Comparison of ENCODE assay signal across 10 mouse cellular contexts in the genomic region with DNA sequence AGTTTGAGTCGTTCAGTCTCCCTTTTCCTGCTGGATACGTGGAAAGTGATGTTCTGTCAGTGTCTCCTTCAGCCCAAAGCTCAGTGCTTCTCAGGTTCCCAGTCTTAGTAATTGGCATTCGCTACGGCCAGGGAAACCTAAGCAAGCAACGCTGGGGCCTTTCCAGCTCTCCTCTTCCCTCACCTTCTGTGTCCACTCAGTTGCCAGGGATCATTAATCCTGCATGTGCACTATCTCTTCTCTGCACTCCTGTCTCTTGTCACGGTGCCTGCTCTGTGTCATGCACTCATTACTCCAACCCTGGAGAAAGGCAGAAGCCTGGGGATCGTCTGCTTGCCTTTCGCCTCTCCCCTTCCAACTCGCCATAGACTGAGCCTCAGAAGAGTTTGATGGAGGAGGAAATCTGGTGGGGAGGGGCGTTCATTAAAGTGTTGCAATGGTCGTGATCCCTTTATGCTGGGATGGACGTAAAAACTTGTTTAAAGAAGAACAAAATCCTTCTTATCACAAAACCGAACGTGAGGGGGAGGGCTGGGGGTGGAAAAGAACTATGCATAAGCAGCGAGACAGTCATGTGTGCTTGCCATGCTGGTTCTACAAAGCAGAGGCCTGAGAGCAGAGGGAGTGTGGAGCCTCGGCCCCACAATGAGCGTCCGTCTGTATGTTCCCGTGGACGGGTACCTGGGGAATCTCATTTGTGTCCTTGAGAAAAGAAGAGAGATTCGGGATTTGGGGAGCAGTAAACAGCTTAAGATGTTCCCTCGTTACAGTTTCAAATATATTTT.
DNase-seq lines count a peak whose midpoint lies in the region; ATAC-seq and TF ChIP-seq lines count a peak whose summit lies in the region.
"Had no signal": no experiment of that assay in that cellular context is flagged by ENCODE, and none has a peak within 500 bp of the region (broad histone marks: within the 10 kb centered on the region; RNA-seq: fewer than 3 reads in every experiment).

No protein-coding gene starts in this region.

- no peaks in the 10 kb centered on the region for H3K36me3 ChIP-seq in embryonic facial prominence, embryonic 12.5 days
- no peaks in the 10 kb centered on the region for H3K36me3 ChIP-seq in limb, embryonic 14.5 days (ENCODE audit: control insufficient read depth, insufficient read depth, low read length)
- H3K36me3 ChIP-seq: embryonic facial prominence, embryonic 13.5 days; midbrain, embryonic 12.5 days had no signal

- no peak for TF ChIP-seq CTCF in layer of hippocampus, adult 2 months (conservative IDR thresholded peaks at IDR 0.05)

- H3K27me3 ChIP-seq in embryonic facial prominence, embryonic 12.5 days, result no peaks in the 10 kb centered on the region
- H3K27me3 ChIP-seq in limb, embryonic 14.5 days (ENCODE audit: control insufficient read depth, insufficient read depth, low read length), result no peaks in the 10 kb centered on the region
- H3K27me3 ChIP-seq: embryonic facial prominence, embryonic 13.5 days; midbrain, embryonic 12.5 days had no signal

- no peak for ATAC-seq in embryonic facial prominence, embryonic 12.5 days (ENCODE audit: insufficient number of reproducible peaks, insufficient read depth, low FRiP score, low TSS enrichment)
- peak; percentile 74 for ATAC-seq in limb, embryonic 14.5 days (ENCODE audit: low FRiP score, low read depth)

- H3K27ac ChIP-seq in embryonic facial prominence, embryonic 12.5 days, result peak overlapping the region; percentile 17; the same call in 1 of the 2 replicates
- no peak overlapping the region; the same call in 1 of the 2 replicates for H3K27ac ChIP-seq in limb, embryonic 14.5 days (replicated peaks; ENCODE audit: low read depth, low read length)
- H3K27ac ChIP-seq in layer of hippocampus, adult 2 months, result no peak overlapping the region
- H3K27ac ChIP-seq: embryonic facial prominence, embryonic 13.5 days; midbrain, embryonic 12.5 days had no signal

- TF ChIP-seq POLR2A in limb, embryonic 14.5 days (IDR thresholded peaks at IDR 0.05; ENCODE audit: borderline replicate concordance, extremely low read depth, insufficient read depth, insufficient read length), result no peak

- H3K4me2 ChIP-seq in embryonic facial prominence, embryonic 12.5 days (replicated peaks), result no peak overlapping the region
- no peak overlapping the region for H3K4me2 ChIP-seq in limb, embryonic 14.5 days (replicated peaks; ENCODE audit: low read depth, low read length, severe bottlenecking)
- H3K4me2 ChIP-seq: embryonic facial prominence, embryonic 13.5 days; midbrain, embryonic 12.5 days had no signal

- no peak overlapping the region for H3K4me3 ChIP-seq in embryonic facial prominence, embryonic 12.5 days
- H3K4me3 ChIP-seq in limb, embryonic 14.5 days (replicated peaks; ENCODE audit: low read length), result no peak overlapping the region
- H3K4me3 ChIP-seq in layer of hippocampus, adult 2 months, result no peak overlapping the region
- H3K4me3 ChIP-seq: embryonic facial prominence, embryonic 13.5 days; midbrain, embryonic 12.5 days had no signal

- 51% methylated on average over 22 of the region's 22 CpGs for WGBS in embryonic facial prominence, embryonic 12.5 days
- WGBS in limb, embryonic 14.5 days, result 45% methylated on average over 22 of the region's 22 CpGs

- H3K4me1 ChIP-seq in embryonic facial prominence, embryonic 12.5 days, result peaks cover 5% of the 10 kb centered on the region; the same call in 1 of the 2 replicates
- peaks cover 4% of the 10 kb centered on the region; the same call in 1 of the 2 replicates for H3K4me1 ChIP-seq in limb, embryonic 14.5 days (ENCODE audit: control insufficient read depth, insufficient read depth, low read length)

- H3K9ac ChIP-seq in embryonic facial prominence, embryonic 12.5 days, result no peak overlapping the region
- no peak overlapping the region for H3K9ac ChIP-seq in limb, embryonic 14.5 days (ENCODE audit: low read depth, low read length, severe bottlenecking)
- H3K9ac ChIP-seq: embryonic facial prominence, embryonic 13.5 days; midbrain, embryonic 12.5 days had no signal

- peak; percentile 20 to 50 for DNase-seq in heart, adult 18-20 months
- DNase-seq in heart, adult 8-10 months (ENCODE audit: low spot score), result no peak
- peak; percentile 51 for DNase-seq in adrenal gland, adult 2 months
- peak; percentile 63 for DNase-seq in limb, embryonic 14.5 days (ENCODE audit: low spot score)
- DNase-seq in ovary, postnatal 36 days (ENCODE audit: low spot score), result no peak
- DNase-seq in layer of hippocampus, adult 2 months (ENCODE audit: low spot score in 2 of 2), result no peak
- no peak for DNase-seq in thymus, postnatal 10 days (ENCODE audit: low spot score in 2 of 2)

- no peaks in the 10 kb centered on the region for H3K9me3 ChIP-seq in embryonic facial prominence, embryonic 12.5 days
- H3K9me3 ChIP-seq in limb, embryonic 14.5 days (ENCODE audit: control insufficient read depth, low read length), result no peaks in the 10 kb centered on the region
- H3K9me3 ChIP-seq: embryonic facial prominence, embryonic 13.5 days; midbrain, embryonic 12.5 days had no signal

Comparison
In these comparisons a context has a peak if more than half of its experiments do, and no peak if none do; other contexts are left out.
1. DNase-seq: peak in heart, adult 18-20 months (2 of 2), adrenal gland, adult 2 months (single experiment) and limb, embryonic 14.5 days (single experiment); none in heart, adult 8-10 months (single experiment), ovary, postnatal 36 days (single experiment), layer of hippocampus, adult 2 months (0 of 2) and thymus, postnatal 10 days (0 of 2).